Mouse (Mus musculus): ENCODE measurements at regions not wholly inside any gene's neighbourhood (a gene's known extent, or its start where the extent isn't known, plus 50 kb on each side); places are given as distances from the start of the nearest gene placed in this dataset.

DNA sequence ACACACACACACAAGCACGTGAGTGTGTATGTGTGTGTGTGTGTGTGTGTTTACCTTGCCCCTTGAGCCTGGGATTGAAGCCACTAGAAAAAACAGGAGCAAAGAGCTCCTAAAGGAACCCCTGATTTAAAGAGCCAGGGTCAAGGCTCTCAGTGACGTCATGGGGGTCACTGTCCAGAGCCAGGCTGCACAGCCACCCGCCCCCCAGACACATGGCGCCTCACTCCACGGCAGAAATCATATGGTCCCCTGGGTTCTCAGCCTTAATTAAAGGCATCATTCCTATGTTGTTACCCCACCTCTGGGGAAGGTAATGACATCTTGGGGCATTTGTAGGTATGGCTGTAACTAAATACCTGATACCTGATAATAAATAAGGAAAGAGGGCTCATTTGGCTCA is 224.9 kb upstream of the Irx5 start:
- H3K4me2 ChIP-seq (ENCODE audit: low read depth, low read length) = no peak overlapping the region
- no peak overlapping the region for H3K27ac ChIP-seq (ENCODE audit: low read length)
- no peak overlapping the region for H3K9ac ChIP-seq (ENCODE audit: low read length)
- no peak overlapping the region for H3K4me3 ChIP-seq (ENCODE audit: low read length)
- H3K4me1 ChIP-seq (ENCODE audit: control insufficient read depth, insufficient read depth, low read length) = peaks cover 24% of the 10 kb centered on the region
- no peak for ATAC-seq (replicated peaks; ENCODE audit: extremely low read depth, insufficient read depth, low FRiP score)
- 83% methylated on average over 5 of the region's 5 CpGs for WGBS
- H3K9me3 ChIP-seq (replicated peaks; ENCODE audit: control insufficient read depth, low read length) = no peaks in the 10 kb centered on the region
- no peaks in the 10 kb centered on the region; the same call in 1 of the 2 replicates for H3K27me3 ChIP-seq (ENCODE audit: control insufficient read depth, insufficient read depth, low read length)
- H3K36me3 ChIP-seq (ENCODE audit: control insufficient read depth, insufficient read depth) = no peaks in the 10 kb centered on the region

DNA sequence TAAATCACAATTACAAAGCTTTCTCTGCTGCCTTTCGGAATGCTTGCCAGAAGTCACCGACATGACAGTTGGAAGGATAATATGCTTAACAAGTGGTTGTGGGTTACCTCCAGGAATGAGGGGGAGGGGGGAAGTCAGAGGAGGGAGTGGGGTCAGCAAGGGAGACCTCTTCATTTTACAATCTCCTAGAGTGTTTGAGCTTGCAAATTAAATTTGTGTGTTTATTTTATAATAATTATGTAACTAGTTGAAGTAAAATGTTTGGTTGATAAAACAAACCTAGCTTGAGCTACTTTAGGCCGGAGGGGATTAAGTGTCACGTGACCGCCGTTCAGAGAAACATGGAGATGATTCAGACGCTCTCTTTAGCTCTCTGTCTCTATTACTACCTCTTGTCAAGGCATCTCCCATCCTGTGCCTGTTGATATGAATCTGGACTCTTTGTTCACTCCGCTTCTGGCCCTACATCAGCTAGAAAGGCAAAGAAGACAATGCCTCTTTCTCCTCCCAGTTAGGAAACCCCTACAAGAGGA is 227.3 kb upstream of the Irx5 start:
- ATAC-seq (replicated peaks; ENCODE audit: extremely low read depth, insufficient read depth, low FRiP score) = no peak
- H3K4me3 ChIP-seq (ENCODE audit: low read length) = no peak overlapping the region
- WGBS = 69% methylated on average over 8 of the region's 8 CpGs
- H3K9me3 ChIP-seq (replicated peaks; ENCODE audit: control insufficient read depth, low read length) = no peaks in the 10 kb centered on the region
- H3K9ac ChIP-seq (ENCODE audit: low read length) = no peak overlapping the region
- H3K27ac ChIP-seq (ENCODE audit: low read length) = no peak overlapping the region
- no peak overlapping the region for H3K4me2 ChIP-seq (ENCODE audit: low read depth, low read length)
- H3K4me1 ChIP-seq (ENCODE audit: control insufficient read depth, insufficient read depth, low read length) = peaks cover 24% of the 10 kb centered on the region
- no peaks in the 10 kb centered on the region for H3K27me3 ChIP-seq (ENCODE audit: control insufficient read depth, insufficient read depth, low read length)
- H3K36me3 ChIP-seq (ENCODE audit: control insufficient read depth, insufficient read depth) = no peaks in the 10 kb centered on the region

DNA sequence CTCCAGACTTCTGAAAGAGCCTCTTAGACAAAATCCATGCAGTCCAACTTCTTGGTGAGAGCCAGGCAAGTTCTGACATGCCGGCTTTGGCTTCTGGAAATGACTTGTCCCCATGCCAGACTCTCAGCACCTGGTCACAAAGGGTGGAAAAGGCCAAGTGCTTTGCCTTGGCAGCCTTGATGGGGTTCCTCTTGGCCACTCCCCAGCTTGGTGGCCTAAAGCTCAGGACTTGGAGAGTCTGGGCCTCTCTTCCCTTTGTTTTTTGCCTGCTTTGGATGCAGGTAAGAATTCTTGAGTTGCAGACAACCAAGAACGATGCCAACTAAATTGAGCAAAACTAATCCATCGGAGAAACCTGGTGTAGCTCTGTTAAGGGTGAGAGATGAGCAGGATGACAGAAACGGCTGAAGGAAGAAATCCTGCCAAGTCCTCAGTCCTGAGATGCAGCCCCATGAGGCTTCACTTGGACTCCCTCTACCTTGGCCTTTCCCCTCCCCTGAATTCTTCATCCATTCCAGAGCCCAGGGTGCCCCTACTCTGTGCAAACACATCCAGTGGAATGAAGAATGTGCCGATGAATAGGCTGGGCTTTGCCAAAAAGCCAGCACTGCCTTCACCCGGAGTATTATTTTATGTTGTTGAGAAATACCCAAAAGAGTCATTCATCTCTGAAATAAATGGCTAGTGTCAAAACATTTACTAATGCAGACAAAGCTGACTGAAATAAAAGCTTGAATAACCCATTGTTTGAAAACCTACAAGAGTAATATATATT is 228.0 kb upstream of the Irx5 start:
- no peak overlapping the region for H3K4me3 ChIP-seq (ENCODE audit: low read length)
- 64% methylated on average over 6 of the region's 6 CpGs for WGBS
- H3K27ac ChIP-seq (ENCODE audit: low read length) = peak overlapping the region; percentile 31; the same call in 1 of the 2 replicates
- H3K36me3 ChIP-seq (ENCODE audit: control insufficient read depth, insufficient read depth) = no peaks in the 10 kb centered on the region
- H3K9ac ChIP-seq (ENCODE audit: low read length) = no peak overlapping the region
- H3K4me2 ChIP-seq (ENCODE audit: low read depth, low read length) = no peak overlapping the region
- H3K9me3 ChIP-seq (replicated peaks; ENCODE audit: control insufficient read depth, low read length) = no peaks in the 10 kb centered on the region
- H3K27me3 ChIP-seq (ENCODE audit: control insufficient read depth, insufficient read depth, low read length) = no peaks in the 10 kb centered on the region
- peaks cover 24% of the 10 kb centered on the region for H3K4me1 ChIP-seq (ENCODE audit: control insufficient read depth, insufficient read depth, low read length)
- no peak for ATAC-seq (replicated peaks; ENCODE audit: extremely low read depth, insufficient read depth, low FRiP score)

GRCm38 (mm10) chr8:92125631-92126030 is 231.8 kb upstream of the Irx5 start:
- Histone ChIP-seq H3K36me3 (ENCODE audit: control insufficient read depth, insufficient read depth) (no peaks in the 10 kb centered on the region), H3K27me3 (ENCODE audit: control insufficient read depth, insufficient read depth, low read length) (no peaks in the 10 kb centered on the region), H3K27ac (ENCODE audit: low read length) (no peak overlapping the region), H3K4me1 (ENCODE audit: control insufficient read depth, insufficient read depth, low read length) (peaks cover 24% of the 10 kb centered on the region), H3K9me3 (replicated peaks; ENCODE audit: control insufficient read depth, low read length) (no peaks in the 10 kb centered on the region), H3K4me2 (ENCODE audit: low read depth, low read length) (no peak overlapping the region), H3K4me3 (ENCODE audit: low read length) (no peak overlapping the region), H3K9ac (ENCODE audit: low read length) (no peak overlapping the region)
- no peak for ATAC-seq (replicated peaks; ENCODE audit: extremely low read depth, insufficient read depth, low FRiP score)
- 82% methylated on average over 3 of the region's 3 CpGs for WGBS

DNA sequence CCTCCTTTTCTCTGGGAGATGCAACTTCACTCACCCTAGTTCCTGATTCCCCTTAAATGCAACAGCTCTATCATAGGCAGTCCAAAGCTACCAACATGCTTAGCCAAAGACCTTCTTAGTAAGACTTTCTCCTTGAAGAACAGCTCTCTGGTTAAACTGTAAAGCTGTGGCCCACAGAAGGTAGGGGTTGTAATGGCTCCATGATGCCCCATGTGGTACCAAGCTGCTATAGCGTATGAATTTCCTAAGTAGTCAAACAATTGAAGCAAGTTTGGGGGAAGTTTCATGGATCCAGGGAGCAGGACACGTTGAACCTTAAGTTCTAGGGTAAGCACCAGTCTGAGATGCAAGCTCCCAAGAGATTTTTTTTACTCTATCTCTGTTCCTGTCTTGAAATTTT is 236.1 kb upstream of the Irx5 start:
- Histone ChIP-seq H3K4me3 (ENCODE audit: low read length) (no peak overlapping the region), H3K4me2 (ENCODE audit: low read depth, low read length) (no peak overlapping the region), H3K4me1 (ENCODE audit: control insufficient read depth, insufficient read depth, low read length) (0 out of 2 replicates have a peak, but pooled peaks cover 2% of the 10 kb centered on the region), H3K27me3 (ENCODE audit: control insufficient read depth, insufficient read depth, low read length) (no peaks in the 10 kb centered on the region), H3K9me3 (replicated peaks; ENCODE audit: control insufficient read depth, low read length) (no peaks in the 10 kb centered on the region), H3K36me3 (ENCODE audit: control insufficient read depth, insufficient read depth) (no peaks in the 10 kb centered on the region), H3K9ac (ENCODE audit: low read length) (no peak overlapping the region), H3K27ac (ENCODE audit: low read length) (no peak overlapping the region)
- 54% methylated on average over 2 of the region's 2 CpGs for WGBS
- ATAC-seq (replicated peaks; ENCODE audit: extremely low read depth, insufficient read depth, low FRiP score) = no peak

- H3K4me2 ChIP-seq (ENCODE audit: low read depth, low read length) = no peak overlapping the region
- 0 out of 2 replicates have a peak, but pooled peaks cover 2% of the 10 kb centered on the region for H3K9me3 ChIP-seq (replicated peaks; ENCODE audit: control insufficient read depth, low read length)
- no peaks in the 10 kb centered on the region for H3K36me3 ChIP-seq (ENCODE audit: control insufficient read depth, insufficient read depth)
- 0 out of 2 replicates have a peak, but pooled peaks cover 4% of the 10 kb centered on the region for H3K27me3 ChIP-seq (ENCODE audit: control insufficient read depth, insufficient read depth, low read length)
- H3K27ac ChIP-seq (ENCODE audit: low read length) = no peak overlapping the region
- H3K4me1 ChIP-seq (ENCODE audit: control insufficient read depth, insufficient read depth, low read length) = 0 out of 2 replicates have a peak, but pooled peaks cover 2% of the 10 kb centered on the region
- no peak overlapping the region for H3K9ac ChIP-seq (ENCODE audit: low read length)
- 89% methylated on average over 15 of the region's 15 CpGs for WGBS
- ATAC-seq (replicated peaks; ENCODE audit: extremely low read depth, insufficient read depth, low FRiP score) = no peak
- H3K4me3 ChIP-seq (ENCODE audit: low read length) = no peak overlapping the region
These were observed 241.8 kb upstream of the Irx5 start for GRCm38 (mm10) chr8:92115479-92116267.

- no peak overlapping the region for H3K9ac ChIP-seq (ENCODE audit: low read length)
- 56% methylated on average over 22 of the region's 22 CpGs for WGBS
- ATAC-seq (replicated peaks; ENCODE audit: extremely low read depth, insufficient read depth, low FRiP score) = no peak
These were observed 242.8 kb upstream of the Irx5 start for GRCm38 (mm10) chr8:92114311-92115275.

GRCm38 (mm10) chr8:92113901-92114300 is 243.5 kb upstream of the Irx5 start:
- WGBS = 24% methylated on average over 9 of the region's 9 CpGs
- H3K27me3 ChIP-seq (ENCODE audit: control insufficient read depth, insufficient read depth, low read length) = 0 out of 2 replicates have a peak, but pooled peaks cover 4% of the 10 kb centered on the region
- no peak overlapping the region for H3K4me3 ChIP-seq (ENCODE audit: low read length)
- ATAC-seq (replicated peaks; ENCODE audit: extremely low read depth, insufficient read depth, low FRiP score) = no peak
- no peak overlapping the region for H3K27ac ChIP-seq (ENCODE audit: low read length)
- H3K4me1 ChIP-seq (ENCODE audit: control insufficient read depth, insufficient read depth, low read length) = 0 out of 2 replicates have a peak, but pooled peaks cover 2% of the 10 kb centered on the region
- H3K9ac ChIP-seq (ENCODE audit: low read length) = no peak overlapping the region
- no peaks in the 10 kb centered on the region for H3K36me3 ChIP-seq (ENCODE audit: control insufficient read depth, insufficient read depth)
- H3K4me2 ChIP-seq (ENCODE audit: low read depth, low read length) = no peak overlapping the region
- 0 out of 2 replicates have a peak, but pooled peaks cover 2% of the 10 kb centered on the region for H3K9me3 ChIP-seq (replicated peaks; ENCODE audit: control insufficient read depth, low read length)

More at GRCm38 (mm10) chr8:92114311-92115275, 242.8 kb upstream of the Irx5 start:
- Histone ChIP-seq H3K27ac (ENCODE audit: low read length) (no peak overlapping the region), H3K4me1 (ENCODE audit: control insufficient read depth, insufficient read depth, low read length) (0 out of 2 replicates have a peak, but pooled peaks cover 2% of the 10 kb centered on the region), H3K27me3 (ENCODE audit: control insufficient read depth, insufficient read depth, low read length) (0 out of 2 replicates have a peak, but pooled peaks cover 4% of the 10 kb centered on the region), H3K9me3 (replicated peaks; ENCODE audit: control insufficient read depth, low read length) (0 out of 2 replicates have a peak, but pooled peaks cover 2% of the 10 kb centered on the region), H3K4me2 (ENCODE audit: low read depth, low read length) (no peak overlapping the region; the same call in 1 of the 2 replicates), H3K4me3 (ENCODE audit: low read length) (no peak overlapping the region), H3K36me3 (ENCODE audit: control insufficient read depth, insufficient read depth) (no peaks in the 10 kb centered on the region)
